In genomic region chr2:166655308-166655707, GRCm38 (mm10) we compare ENCODE assay signal across 12 mouse cellular contexts. TPM values are rescaled to one million over a fixed set of nuclear protein-coding genes. Genes with fewer than 3 reads are reported as not detected.
DNase-seq lines count a peak whose midpoint lies in the region; ATAC-seq lines count a peak whose summit lies in the region.
"Had no signal": no experiment of that assay in that cellular context is flagged by ENCODE, and none has a peak within 500 bp of the region (broad histone marks: within the 10 kb centered on the region; RNA-seq: fewer than 3 reads in every experiment).

No protein-coding gene starts in this region.

- H3K36me3 ChIP-seq in forebrain, embryonic 10.5 days (replicated peaks), result no peaks in the 10 kb centered on the region
- no peaks in the 10 kb centered on the region for H3K36me3 ChIP-seq in forebrain, embryonic 16.5 days (ENCODE audit: control insufficient read depth, insufficient read depth)
- H3K36me3 ChIP-seq in forebrain, embryonic 15.5 days, result no peaks in the 10 kb centered on the region
- H3K36me3 ChIP-seq in macrophage (ENCODE audit: inconsistent target), result no peaks in the 10 kb centered on the region
- H3K36me3 ChIP-seq: hindbrain, embryonic 15.5 days; limb, embryonic 13.5 days had no signal

- peaks cover 82% of the 10 kb centered on the region for H3K4me1 ChIP-seq in forebrain, embryonic 10.5 days
- peaks cover 46% of the 10 kb centered on the region for H3K4me1 ChIP-seq in forebrain, embryonic 16.5 days (replicated peaks; ENCODE audit: control insufficient read depth, insufficient read depth, low read length)
- peaks cover 54% of the 10 kb centered on the region for H3K4me1 ChIP-seq in forebrain, embryonic 15.5 days

- H3K4me3 ChIP-seq in forebrain, embryonic 10.5 days, result no peak overlapping the region
- no peak overlapping the region for H3K4me3 ChIP-seq in forebrain, embryonic 16.5 days (replicated peaks; ENCODE audit: low read length)
- no peak overlapping the region for H3K4me3 ChIP-seq in forebrain, embryonic 15.5 days
- H3K4me3 ChIP-seq in macrophage (ENCODE audit: inconsistent target), result no peak overlapping the region
- H3K4me3 ChIP-seq: hindbrain, embryonic 15.5 days; limb, embryonic 13.5 days had no signal

- no peak for ATAC-seq in forebrain, embryonic 16.5 days
- no peak for ATAC-seq in forebrain, embryonic 15.5 days (replicated peaks)

- H3K27ac ChIP-seq in forebrain, embryonic 10.5 days, result peak overlapping the region; percentile 83; the same call in 1 of the 2 replicates
- H3K27ac ChIP-seq in forebrain, embryonic 16.5 days (ENCODE audit: low read length), result no peak overlapping the region
- peak overlapping the region; percentile 67 for H3K27ac ChIP-seq in forebrain, embryonic 15.5 days (replicated peaks)
- H3K27ac ChIP-seq in macrophage, result peak overlapping the region; percentile 2; the same call in 1 of the 2 replicates
- H3K27ac ChIP-seq: limb, embryonic 13.5 days had no signal

- no peak overlapping the region for H3K9ac ChIP-seq in forebrain, embryonic 16.5 days (replicated peaks; ENCODE audit: low read depth, low read length)
- H3K9ac ChIP-seq in forebrain, embryonic 15.5 days (replicated peaks), result no peak overlapping the region
- H3K9ac ChIP-seq: hindbrain, embryonic 15.5 days; limb, embryonic 13.5 days had no signal

- H3K79me2 ChIP-seq in macrophage (ENCODE audit: inconsistent target), result peaks cover 100% of the 10 kb centered on the region

- H3K9me3 ChIP-seq in forebrain, embryonic 10.5 days, result no peaks in the 10 kb centered on the region
- H3K9me3 ChIP-seq in forebrain, embryonic 16.5 days (ENCODE audit: control insufficient read depth, low read length), result no peaks in the 10 kb centered on the region
- H3K9me3 ChIP-seq in forebrain, embryonic 15.5 days, result no peaks in the 10 kb centered on the region
- H3K9me3 ChIP-seq: hindbrain, embryonic 15.5 days; limb, embryonic 13.5 days had no signal

- H3K27me3 ChIP-seq in forebrain, embryonic 10.5 days (ENCODE audit: poor library complexity, severe bottlenecking), result no peaks in the 10 kb centered on the region
- H3K27me3 ChIP-seq in forebrain, embryonic 16.5 days (replicated peaks; ENCODE audit: control insufficient read depth, insufficient read depth, low read length), result no peaks in the 10 kb centered on the region
- H3K27me3 ChIP-seq in forebrain, embryonic 15.5 days, result no peaks in the 10 kb centered on the region
- H3K27me3 ChIP-seq: hindbrain, embryonic 15.5 days; limb, embryonic 13.5 days had no signal

- DNase-seq in forebrain, embryonic 10.5 days (ENCODE audit: extremely low spot score, low spot score), result no peak
- DNase-seq in CD4-positive helper T cell, adult 2 months (ENCODE audit: low read depth, low spot score), result peak; percentile 68
- DNase-seq in ovary, postnatal 10 days (ENCODE audit: low spot score), result no peak
- no peak for DNase-seq in left cerebral cortex, adult 11 months (ENCODE audit: low spot score)
- no peak for DNase-seq in urinary bladder, postnatal 4 days (ENCODE audit: low spot score in 2 of 2)
- DNase-seq: adrenal gland, postnatal 10 days; cerebellum, adult 2 months had no signal

- WGBS in forebrain, embryonic 10.5 days, result 89% methylated on average over 4 of the region's 4 CpGs
- WGBS in forebrain, embryonic 16.5 days, result 85% methylated on average over 4 of the region's 4 CpGs
- 87% methylated on average over 4 of the region's 4 CpGs for WGBS in forebrain, embryonic 15.5 days
- 85% methylated on average over 4 of the region's 4 CpGs for WGBS in macrophage (ENCODE audit: missing documents)

- H3K4me2 ChIP-seq in forebrain, embryonic 16.5 days (ENCODE audit: low read length), result no peak overlapping the region
- no peak overlapping the region for H3K4me2 ChIP-seq in forebrain, embryonic 15.5 days (replicated peaks)
- H3K4me2 ChIP-seq: limb, embryonic 13.5 days had no signal

RNA-seq across cellular contexts. Expression of gene Prex1, which starts 58.3 kb away (rescaled TPM):
- 24.3 and 25.5 TPM in 2 replicates for polyA plus RNA-seq in forebrain, embryonic 10.5 days (2016; fragmentation: Nextera tagmentation; extraction: Ambion mirVana)
- polyA plus RNA-seq in forebrain, embryonic 16.5 days (2015; fragmentation: Nextera tagmentation; extraction: Ambion mirVana), result 38.5 and 40.5 TPM in 2 replicates
- polyA plus RNA-seq in forebrain, embryonic 15.5 days (2015; fragmentation: Nextera tagmentation; extraction: Ambion mirVana), result 38.8 and 43.9 TPM in 2 replicates
- 100 to 1,000 TPM; 118 to 441 (median 223) TPM for total RNA-seq in macrophage (2018; cell fraction: chromatin; rRNA removed)
- total RNA-seq in macrophage (2018; cell fraction: cytosol; rRNA removed), result 100 to 1,000 TPM in 13 of 26 experiments, 10 to 100 TPM in 13; 69.1 to 196 (median 100) TPM
- 100 to 1,000 TPM in 22 of 26 experiments, 10 to 100 TPM in 4; 83.5 to 258 (median 137) TPM for total RNA-seq in macrophage (2018; cell fraction: nucleus; rRNA removed)
- 51.9 to 91.8 TPM (median 63.2 TPM) in 3 replicates for polyA plus RNA-seq in macrophage (2018)
